Mouse (Mus musculus) left cerebral cortex, adult 2 months (tissue): ENCODE measurements around the gene Zfp819. TPM values are rescaled to one million over a fixed set of nuclear protein-coding genes. Genes with fewer than 3 reads are reported as not detected.

Experiments used
- DNase-seq, 2 experiments: peaks; one replicate each; pipeline ENCODE4 v3.0.0; 2021 to 2022; ENCODE audit warnings: low spot score in 2 of 2, mixed read lengths in 1 of 2; ENCODE audit errors: extremely low spot score in 1 of 2
- H3K27ac ChIP-seq: fragments of 200-600 bp; 2 replicates; pipeline ENCODE4 v1.8.1; 2022
- H3K4me3 ChIP-seq: fragments of 200-600 bp; 2 replicates; pipeline ENCODE4 v1.8.1; 2022
- CTCF ChIP-seq: fragments of 200-600 bp; IDR thresholded peaks from 2 replicates; pipeline ENCODE4 v1.8.1; 2022; ENCODE audit warnings: antibody characterized with exemption, mild to moderate bottlenecking, moderate library complexity
- intact Hi-C: fragments of 180-260 bp; cut with DNase I; formaldehyde crosslinking; loops from one replicate; pipeline ENCODE4 v1.15.1; 2025
- total RNA-seq, 2 experiments: library from RNA; stranded (reverse); gene quantifications; 2 replicates each; pipeline ENCODE4 v1.2.3; 2021

Zfp819 gene
- total RNA-seq, 2 experiments from 2014 or later, result 0.16 to 0.25 TPM

DNA sequence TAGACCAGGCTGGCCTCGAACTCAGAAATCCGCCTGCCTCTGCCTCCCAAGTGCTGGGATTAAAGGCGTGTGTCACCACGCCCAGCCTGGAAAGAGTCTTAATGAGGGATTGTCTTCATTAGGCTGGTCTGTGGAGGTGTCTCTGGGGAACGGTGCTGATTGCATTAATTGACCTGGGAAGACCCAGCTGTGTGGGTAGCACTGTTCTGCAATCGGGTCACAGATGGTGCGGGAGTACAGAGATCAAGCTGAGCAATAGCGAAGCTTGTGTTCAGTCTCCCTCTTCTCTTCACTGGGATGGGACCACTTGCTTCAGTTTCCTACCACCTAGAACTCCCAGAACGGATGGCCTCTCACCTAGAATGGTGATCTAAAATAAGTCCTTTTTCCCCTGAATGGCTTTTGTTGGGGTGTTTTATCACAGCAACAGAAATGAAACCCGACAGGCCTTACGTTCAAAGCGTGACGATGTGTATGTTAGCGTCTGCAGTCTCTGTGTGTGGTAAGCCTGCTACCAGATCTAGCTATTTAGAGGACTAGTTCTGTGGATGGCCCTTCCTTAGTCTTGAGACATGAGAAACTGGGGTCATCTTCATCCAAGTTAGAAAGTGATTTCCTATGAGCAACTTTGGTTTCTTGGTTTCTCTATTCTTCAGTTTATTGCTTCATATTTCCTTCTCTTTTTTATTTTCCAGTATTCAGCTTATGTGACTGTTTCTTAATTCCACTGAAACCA is 7.0 kb downstream of the Zfp819 start:
- TF ChIP-seq CTCF, result no peak
- no peak overlapping the region for H3K27ac ChIP-seq
- no peak for DNase-seq
- intact Hi-C loops, result no loop called here
- H3K4me3 ChIP-seq, result no peak overlapping the region

DNA sequence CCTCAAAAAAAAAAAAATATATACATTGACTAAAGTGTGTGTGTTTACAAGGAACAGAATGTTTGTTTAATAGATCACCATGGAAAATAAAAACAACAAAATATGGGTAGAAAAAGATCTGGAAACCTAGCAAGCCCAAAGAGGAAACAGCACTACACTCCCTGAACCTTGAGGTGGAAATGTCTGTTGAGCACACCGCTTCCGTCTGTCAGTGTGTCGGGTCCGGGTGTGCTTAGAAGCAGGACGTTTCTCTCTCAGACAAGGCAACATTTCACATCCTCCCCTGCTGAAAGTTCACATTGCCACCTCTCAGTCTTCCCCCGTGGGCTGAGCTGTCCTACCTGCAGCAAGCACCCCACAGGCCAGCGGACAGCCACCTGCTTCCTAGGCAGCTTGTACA is 16.0 kb downstream of the Zfp819 start:
- DNase-seq, result no peak
- no peak for TF ChIP-seq CTCF
- intact Hi-C loops, result no loop called here
- Histone ChIP-seq H3K27ac (no peak overlapping the region), H3K4me3 (no peak overlapping the region)

DNA sequence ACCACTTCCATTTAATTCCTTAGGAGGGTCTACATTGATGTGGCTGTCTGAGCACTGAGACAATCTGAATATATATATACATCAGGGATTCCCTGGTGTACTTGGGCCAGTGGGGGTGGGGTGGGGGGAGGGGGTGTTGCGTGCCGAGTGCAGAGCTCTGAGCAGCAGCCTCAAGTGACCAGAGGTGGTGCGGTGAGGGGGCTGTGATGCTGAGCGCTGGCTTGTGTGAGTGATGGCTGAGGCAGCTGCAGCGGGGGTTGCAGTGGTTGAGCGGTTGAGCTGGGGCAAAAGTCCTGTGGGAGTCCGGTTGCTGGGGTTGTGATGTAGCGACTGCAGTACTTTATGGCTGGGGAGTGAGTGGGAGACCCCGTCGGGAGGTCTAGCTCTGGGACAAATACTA is 16.9 kb downstream of the Zfp819 start:
- intact Hi-C loops, result no loop called here
- TF ChIP-seq CTCF, result no peak
- Histone ChIP-seq H3K4me3 (no peak overlapping the region), H3K27ac (no peak overlapping the region)
- no peak for DNase-seq

DNA sequence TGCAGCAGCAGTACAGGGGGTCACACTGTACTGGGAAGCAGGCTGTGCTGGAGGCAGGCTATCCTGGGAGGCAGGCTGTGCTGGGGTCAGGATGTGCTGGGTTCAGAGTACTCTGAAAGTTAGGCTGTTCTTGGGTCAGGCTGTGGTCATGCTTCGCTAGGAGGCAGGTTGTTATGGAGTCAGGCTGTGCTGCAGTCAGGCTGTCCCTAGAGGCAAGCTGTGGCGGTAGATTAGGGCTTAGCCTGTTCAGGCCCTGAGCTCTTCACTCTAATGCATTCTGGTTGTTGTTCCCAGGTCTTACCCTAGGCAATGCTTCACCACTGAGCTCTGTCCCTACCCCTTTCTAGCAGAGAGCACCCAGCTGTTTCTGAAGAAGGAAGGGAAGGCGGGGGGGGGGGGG is 18.1 kb downstream of the Zfp819 start:
- intact Hi-C loops, result no loop called here
- Histone ChIP-seq H3K27ac (no peak overlapping the region), H3K4me3 (no peak overlapping the region)
- DNase-seq, result no peak
- TF ChIP-seq CTCF, result no peak

DNA sequence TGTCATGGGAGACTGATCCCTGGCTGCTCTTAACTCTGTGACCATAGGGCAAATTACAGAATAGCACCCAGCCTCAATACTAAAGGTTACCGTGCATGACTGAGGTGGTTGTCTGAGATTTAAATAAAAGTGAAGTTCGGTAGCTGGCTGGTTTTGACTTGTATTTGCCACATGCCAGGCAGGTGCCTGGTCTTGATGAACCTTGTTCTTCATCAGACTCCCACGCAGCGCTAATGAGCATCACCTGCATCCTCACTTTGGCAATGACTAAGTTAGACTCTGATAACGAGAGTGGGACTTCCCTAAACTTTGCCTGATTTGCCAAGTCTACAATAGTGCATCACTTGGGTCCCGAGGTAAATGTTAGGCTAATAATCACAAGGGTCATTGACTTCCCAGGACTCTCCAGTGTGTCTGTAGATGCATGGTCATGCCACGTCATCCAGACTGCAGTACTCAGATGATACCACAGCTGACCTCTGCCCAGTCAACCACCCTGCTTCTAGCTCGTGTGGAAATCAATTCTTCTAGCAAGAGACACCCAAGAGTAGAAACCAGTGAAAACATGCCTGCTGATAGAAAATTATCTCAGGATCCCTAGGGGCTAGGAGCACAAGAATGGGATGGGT is 18.9 kb downstream of the Zfp819 start:
- intact Hi-C loops, result no loop called here
- Histone ChIP-seq H3K27ac (no peak overlapping the region), H3K4me3 (no peak overlapping the region)
- no peak for TF ChIP-seq CTCF
- DNase-seq, result no peak

DNA sequence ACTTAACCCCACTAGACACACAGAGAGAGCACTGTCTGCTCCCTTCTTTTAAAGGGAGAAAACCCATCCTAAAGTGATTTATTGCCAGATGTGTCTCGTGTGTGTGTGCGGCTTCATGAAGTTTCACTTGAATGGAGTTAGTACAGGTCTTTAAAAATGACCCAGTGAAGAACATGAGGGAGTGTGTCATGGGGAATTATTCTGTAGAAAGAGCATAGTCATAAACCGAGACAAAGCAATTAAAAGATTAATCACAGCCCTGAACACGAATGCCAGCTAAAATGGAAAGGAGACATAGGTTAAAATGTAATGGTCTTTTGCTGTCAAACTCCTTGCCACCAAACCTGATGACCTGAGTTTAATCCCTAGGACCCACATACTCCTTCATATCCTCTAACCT is 27.0 kb downstream of the Zfp819 start:
- TF ChIP-seq CTCF, result no peak
- intact Hi-C loops, result no loop called here
- DNase-seq, result no peak
- Histone ChIP-seq H3K4me3 (no peak overlapping the region), H3K27ac (no peak overlapping the region)

DNA sequence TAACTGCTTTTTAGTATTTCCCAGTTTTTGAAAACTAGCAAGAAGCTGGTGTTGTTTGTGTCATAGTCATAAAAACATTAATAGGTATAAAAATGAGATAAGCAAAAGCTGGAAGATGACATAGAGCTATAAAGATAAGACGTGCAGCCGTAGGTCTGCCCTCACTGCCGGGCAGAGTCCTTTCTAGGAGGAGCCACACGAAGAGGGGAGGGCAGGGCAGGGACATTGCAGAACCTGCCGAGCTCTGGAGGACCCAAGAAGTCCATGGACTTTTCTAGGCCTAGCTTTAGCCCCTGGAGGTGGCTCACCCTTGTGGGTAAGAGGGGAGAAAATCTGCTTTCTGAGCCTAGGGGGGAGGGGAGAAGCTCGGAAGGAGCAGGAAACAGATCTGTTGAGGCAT is 27.5 kb downstream of the Zfp819 start, which contains the start of gene Ceacam18:
Gene Ceacam18 (plus strand): TSS at position 208 of the 400 bp plus-strand sequence.
- no peak within 1 kb of the TSS for H3K27ac ChIP-seq
- intact Hi-C loops, result no loop called here
- no peak for DNase-seq
- H3K4me3 ChIP-seq, result no peak within 1 kb of the TSS
- TF ChIP-seq CTCF, result no peak

DNA sequence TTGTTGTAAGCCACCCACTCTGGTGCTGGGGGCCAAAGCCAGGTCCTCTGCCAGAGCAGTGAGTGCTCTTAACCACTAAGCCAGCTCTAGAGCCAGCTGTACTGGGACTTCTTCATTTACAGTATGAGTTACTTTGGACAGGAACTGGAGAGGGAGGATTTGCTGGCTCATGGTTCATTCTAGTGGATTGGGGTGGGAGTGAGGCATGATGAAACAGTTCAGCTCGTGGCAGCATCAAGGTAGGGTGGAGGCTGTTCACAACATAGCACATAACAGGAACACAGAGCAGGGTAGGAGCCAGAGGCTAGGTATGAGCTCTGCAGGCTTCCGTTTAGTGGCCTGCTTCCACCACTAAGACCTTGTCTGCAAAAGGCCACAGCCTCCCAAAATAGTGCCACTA is 29.2 kb downstream of the Zfp819 start:
- Histone ChIP-seq H3K4me3 (no peak overlapping the region), H3K27ac (no peak overlapping the region)
- intact Hi-C loops, result no loop called here
- no peak for TF ChIP-seq CTCF
- DNase-seq, result no peak

DNA sequence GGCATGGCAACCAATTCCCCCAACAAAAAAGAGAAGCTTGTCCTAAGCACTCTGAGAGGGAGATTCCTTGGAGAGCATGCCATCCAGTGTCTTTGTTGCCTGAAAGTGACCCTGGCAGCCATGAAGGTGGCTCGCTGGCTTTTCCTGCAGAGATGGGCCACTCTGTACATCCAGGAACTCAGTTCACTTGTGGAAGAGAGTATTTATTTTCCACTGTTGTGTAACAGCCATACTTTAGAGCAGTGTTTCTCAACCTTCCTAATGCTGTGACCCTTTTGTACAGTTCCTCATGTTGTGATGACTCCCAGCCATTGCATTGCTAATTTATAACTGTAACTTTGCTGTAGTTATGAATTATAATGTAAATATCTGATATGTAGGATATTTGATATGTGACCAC is 30.1 kb downstream of the Zfp819 start:
- TF ChIP-seq CTCF, result no peak

DNA sequence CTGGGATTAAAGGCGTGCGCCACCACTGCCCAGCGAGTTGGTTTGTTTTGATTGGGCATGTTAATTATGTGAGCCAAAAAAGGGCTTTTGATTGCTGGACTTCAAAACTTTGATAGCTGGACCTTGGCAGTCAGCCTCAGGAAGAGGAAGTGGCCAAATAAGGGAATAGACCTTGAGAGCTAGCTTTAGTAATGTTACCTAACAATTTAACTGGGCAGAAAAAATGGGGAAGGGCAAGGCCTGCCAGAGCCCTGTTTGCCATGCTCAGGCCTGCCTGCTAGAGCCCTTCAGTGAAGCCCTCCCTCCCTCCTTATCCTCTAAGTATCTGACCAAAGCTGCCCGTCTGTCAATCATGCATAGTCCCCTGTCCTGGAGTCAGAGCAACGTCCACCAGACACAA is 35.6 kb downstream of the Zfp819 start:
- no peak overlapping the region for H3K27ac ChIP-seq
- intact Hi-C loops, result no loop called here
- no peak for DNase-seq
- TF ChIP-seq CTCF, result no peak
- H3K4me3 ChIP-seq, result no peak overlapping the region

More for the DNA sequence above, 30.1 kb downstream of the Zfp819 start:
- intact Hi-C loops, result no loop called here
- H3K27ac ChIP-seq, result no peak overlapping the region
- H3K4me3 ChIP-seq, result no peak overlapping the region
- DNase-seq, result no peak

DNA sequence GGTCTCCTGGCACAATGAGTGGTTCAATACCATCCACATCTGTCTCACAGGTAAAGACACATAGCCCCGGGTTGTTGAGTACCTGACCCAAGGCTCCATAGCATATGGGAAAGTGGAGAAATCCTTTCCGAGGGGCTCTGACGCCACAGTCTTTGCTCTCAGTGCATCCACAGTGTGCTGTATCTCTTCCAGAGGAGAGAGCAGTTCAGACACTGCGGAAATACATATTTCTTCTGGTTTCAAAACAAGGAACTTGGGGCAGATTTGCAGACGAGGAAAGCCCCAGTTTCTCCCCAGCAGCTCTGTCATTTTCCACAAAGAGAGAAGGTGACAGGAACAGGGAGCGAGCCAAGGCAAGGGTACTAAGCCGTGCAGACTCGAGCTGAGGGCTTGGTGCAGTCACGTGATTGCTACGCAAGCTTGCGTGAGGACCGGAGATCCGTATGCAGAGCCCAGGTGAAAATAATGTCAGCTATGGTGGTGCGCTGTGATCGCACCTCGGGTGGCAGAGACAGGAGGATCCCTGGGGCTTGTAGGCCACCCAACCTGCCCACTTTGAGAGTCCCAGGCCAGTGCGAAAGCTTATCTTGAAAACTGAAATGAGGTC is 36.2 kb downstream of the Zfp819 start:
- no peak for TF ChIP-seq CTCF
- Histone ChIP-seq H3K4me3 (no peak overlapping the region), H3K27ac (no peak overlapping the region)
- intact Hi-C loops, result no loop called here
- no peak for DNase-seq

DNA sequence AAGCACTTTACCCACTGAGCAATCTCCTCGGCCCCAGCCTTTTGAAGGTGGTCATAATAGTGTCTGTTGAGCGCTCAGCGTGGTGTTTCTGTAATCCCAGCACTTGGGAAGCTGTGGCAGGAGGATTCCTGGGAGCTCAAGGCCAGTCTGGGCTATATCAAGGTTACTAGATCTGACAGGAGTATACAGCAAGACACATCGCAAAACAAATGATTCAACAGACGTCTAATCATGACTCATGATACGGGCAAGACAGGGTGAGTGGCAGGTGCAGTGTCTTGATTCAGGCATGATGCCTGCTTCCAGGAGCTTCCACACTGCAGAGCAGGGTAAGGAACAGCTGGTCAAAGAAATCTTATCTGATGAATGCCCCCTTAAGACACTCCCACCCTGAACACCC is 45.7 kb downstream of the Zfp819 start:
- Histone ChIP-seq H3K27ac (no peak overlapping the region), H3K4me3 (no peak overlapping the region)
- DNase-seq, result no peak
- intact Hi-C loops, result no loop called here
- no peak for TF ChIP-seq CTCF
